Mouse (Mus musculus) CH12.LX (cell line): ENCODE data around the gene Tmem176b.

Experiments
- CTCF ChIP-seq, 2 experiments: IDR thresholded peaks in 1 of 2; conservative IDR thresholded peaks in 1 of 2; 2 replicates each; pipeline ENCODE4 v1.5.1; 2011 to 2012; ENCODE audit warnings: low read depth in 2 of 2, low read length in 2 of 2, improper control_type of control experiment in 1 of 2, inconsistent platforms in 1 of 2, mild to moderate bottlenecking in 1 of 2, moderate library complexity in 1 of 2
- EP300 ChIP-seq: IDR thresholded peaks from 2 replicates; pipeline ENCODE4 v1.6.1; 2011; ENCODE audit warnings: low read length, improper control_type of control experiment
- ETS1 ChIP-seq: conservative IDR thresholded peaks from 2 replicates; pipeline ENCODE4 v1.6.1; 2012; ENCODE audit warnings: low read depth, mild to moderate bottlenecking, inconsistent platforms, low read length, improper control_type of control experiment, moderate library complexity
- HCFC1 ChIP-seq: IDR thresholded peaks from 2 replicates; pipeline ENCODE4 v1.6.1; 2012; ENCODE audit warnings: low read depth, mild to moderate bottlenecking, inconsistent platforms, low read length, improper control_type of control experiment
- MAFK ChIP-seq: IDR thresholded peaks from 2 replicates; pipeline ENCODE4 v1.6.1; 2011; ENCODE audit warnings: low read length, improper control_type of control experiment; ENCODE audit not compliant: insufficient replicate concordance
- MAX ChIP-seq: IDR thresholded peaks from 2 replicates; pipeline ENCODE4 v1.6.1; 2011; ENCODE audit warnings: low read length, improper control_type of control experiment
- POLR2A ChIP-seq: IDR thresholded peaks from 2 replicates; pipeline ENCODE4 v1.6.1; 2011; ENCODE audit warnings: low read depth, mild to moderate bottlenecking, improper control_type of control experiment, low read length
- POLR2AphosphoS2 ChIP-seq: IDR thresholded peaks from 2 replicates; pipeline ENCODE4 v1.6.1; 2011; ENCODE audit warnings: low read depth, low read length, improper control_type of control experiment
- TBP ChIP-seq: conservative IDR thresholded peaks from 2 replicates; pipeline ENCODE4 v1.6.1; 2011; ENCODE audit warnings: low read depth, low read length, improper control_type of control experiment
- UBTF ChIP-seq: IDR thresholded peaks from 2 replicates; pipeline ENCODE4 v1.6.1; 2012; ENCODE audit warnings: low read depth, mild to moderate bottlenecking, inconsistent platforms, low read length, improper control_type of control experiment, moderate library complexity
- ZC3H11A ChIP-seq: IDR thresholded peaks from 2 replicates; pipeline ENCODE4 v1.6.1; 2012; ENCODE audit warnings: low read depth, mild to moderate bottlenecking, inconsistent platforms, low read length, improper control_type of control experiment
- ZNF384 ChIP-seq: IDR thresholded peaks from 2 replicates; pipeline ENCODE4 v1.6.1; 2012; ENCODE audit warnings: low read depth, low read length, improper control_type of control experiment, inconsistent platforms

GRCm38 (mm10) chr6:48785601-48786000 is 55.7 kb downstream of the Tmem176b start:
- TF ChIP-seq EP300 (no peak), HCFC1 (no peak), POLR2A (no peak), CTCF (conservative IDR thresholded peaks at IDR 0.05 in 1 of 2, IDR thresholded peaks at IDR 0.05 in 1 of 2; ENCODE audit: low read depth in 2 of 2, low read length in 2 of 2) (no peak), ZNF384 (no peak), TBP (no peak), ETS1 (no peak), MAFK (no peak), POLR2AphosphoS2 (no peak), ZC3H11A (no peak), MAX (no peak), UBTF (no peak)
